Mouse (Mus musculus) small intestine, adult 2 months (tissue): ENCODE results near the gene Baz2b. TPM values are rescaled to one million over a fixed set of nuclear protein-coding genes. Genes with fewer than 3 reads are reported as not detected.

ENCODE experiments used
- polyA plus RNA-seq: library from polyadenylated mRNA; depleted of rRNA; stranded (reverse); fragments of >200 nt; gene quantifications from 2 replicates; pipeline ENCODE4 v1.2.3, GENCODE M21; 2012; rRNA removed

Gene Baz2b
- polyA plus RNA-seq, 1 experiment = 9.9 TPM

Other genes with a start within 250 kb of the Baz2b start
- 2.1 and 4.4 TPM in 2 replicates for gene March7, start within 50 bp of the Baz2b start, polyA plus RNA-seq
- 21.9 and 29.1 TPM in 2 replicates for gene Cd302, start 74.6 kb upstream of the Baz2b start, polyA plus RNA-seq
- 2.1 and 4.4 TPM in 2 replicates for gene Ly75, start 173.5 kb upstream of the Baz2b start, polyA plus RNA-seq